ENCODE assay signal across 22 mouse cellular contexts in genomic region chr3:69186031-69186430, GRCm38 (mm10). TPM values are rescaled to one million over a fixed set of nuclear protein-coding genes. Genes with fewer than 3 reads are reported as not detected.
"Had no signal": no experiment of that assay in that cellular context is flagged by ENCODE, and none has a peak within 500 bp of the region (broad histone marks: within the 10 kb centered on the region; RNA-seq: fewer than 3 reads in every experiment).

No protein-coding gene starts in this region.

- ATAC-seq: lung, postnatal 0 days; midbrain, embryonic 13.5 days; midbrain, embryonic 15.5 days had no signal

- H3K27ac ChIP-seq: lung, embryonic 15.5 days; macrophage; midbrain, embryonic 13.5 days; midbrain, embryonic 15.5 days; neural tube, embryonic 12.5 days; stomach, embryonic 15.5 days; stomach, postnatal 0 days had no signal

- DNase-seq: lung, adult 2 months; lung, postnatal 14 days; lung, postnatal 36 days; thymus, adult 2 months; thymus, postnatal 25 days; thymus, postnatal 4 days had no signal

- H3K36me3 ChIP-seq: lung, embryonic 15.5 days; midbrain, embryonic 13.5 days; midbrain, embryonic 15.5 days; neural tube, embryonic 12.5 days; stomach, embryonic 15.5 days had no signal

- H3K4me3 ChIP-seq: lung, embryonic 15.5 days; megakaryocyte, embryonic 14.5 days; midbrain, embryonic 13.5 days; midbrain, embryonic 15.5 days; neural tube, embryonic 12.5 days; stomach, embryonic 15.5 days had no signal

- H3K4me2 ChIP-seq: lung, embryonic 15.5 days; midbrain, embryonic 11.5 days; midbrain, embryonic 13.5 days; midbrain, embryonic 15.5 days; neural tube, embryonic 12.5 days; stomach, embryonic 15.5 days had no signal

- H3K4me1 ChIP-seq: lung, embryonic 15.5 days; midbrain, embryonic 13.5 days; midbrain, embryonic 15.5 days; neural tube, embryonic 12.5 days; stomach, embryonic 15.5 days had no signal

- H3K9ac ChIP-seq: lung, embryonic 15.5 days; midbrain, embryonic 13.5 days; midbrain, embryonic 15.5 days; neural tube, embryonic 12.5 days; stomach, embryonic 15.5 days had no signal

- H3K27me3 ChIP-seq: lung, embryonic 15.5 days; midbrain, embryonic 13.5 days; midbrain, embryonic 15.5 days; neural tube, embryonic 12.5 days; stomach, embryonic 15.5 days had no signal

- H3K9me3 ChIP-seq: lung, embryonic 15.5 days; megakaryocyte, embryonic 14.5 days; midbrain, embryonic 13.5 days; midbrain, embryonic 15.5 days; neural tube, embryonic 12.5 days; stomach, embryonic 15.5 days had no signal

RNA-seq across cellular contexts. Expression of gene Arl14, which starts 36.2 kb away (rescaled TPM):
- total RNA-seq: megakaryocyte progenitor cell, adult 5-6 weeks; midbrain, postnatal 0 days; neutrophil, adult 5-6 weeks had no signal
- polyA plus RNA-seq: lung, adult 2 months; macrophage; midbrain, embryonic 11.5 days; midbrain, embryonic 13.5 days; midbrain, embryonic 15.5 days; midbrain, postnatal 0 days; neural tube, embryonic 12.5 days; neural tube, embryonic 14.5 days; spleen, adult 2 months; testis, adult 2 months; thymus, adult 2 months had no signal
